Mouse (Mus musculus) heart, embryonic 13.5 days (tissue): Measurements from ENCODE around the gene Tspan5. TPM values are rescaled to one million over a fixed set of nuclear protein-coding genes. Genes with fewer than 3 reads are reported as not detected.

Experiments
- ATAC-seq: fragments of 200-750 bp; cut with Nextera tagmentation; 2 replicates; pipeline ENCODE4 v1.8.0; 2017; ENCODE audit warnings: moderate TSS enrichment; ENCODE audit not compliant: insufficient number of reproducible peaks, low FRiP score, low TSS enrichment; ENCODE audit errors: extremely low read depth
- H3K27ac ChIP-seq: fragments of 300-500 bp; sonication (generic); replicated peaks from 2 replicates; pipeline ENCODE4 v1.5.1; 2015; ENCODE audit warnings: moderate library complexity, mild to moderate bottlenecking, inconsistent platforms
- H3K27me3 ChIP-seq: fragments of 300-500 bp; sonication (generic); replicated peaks from 2 replicates; pipeline ENCODE4 v1.6.1; 2015; ENCODE audit warnings: mild to moderate bottlenecking, inconsistent platforms
- H3K36me3 ChIP-seq: fragments of 300-500 bp; sonication (generic); 2 replicates; pipeline ENCODE4 v1.6.1; 2015; ENCODE audit warnings: mild to moderate bottlenecking, inconsistent platforms
- H3K4me1 ChIP-seq: fragments of 300-500 bp; sonication (generic); 2 replicates; pipeline ENCODE4 v1.6.1; 2015; ENCODE audit warnings: inconsistent platforms
- H3K4me2 ChIP-seq: fragments of 300-500 bp; sonication (generic); 2 replicates; pipeline ENCODE4 v1.6.1; 2015; ENCODE audit warnings: inconsistent platforms, mild to moderate bottlenecking, moderate library complexity
- H3K4me3 ChIP-seq: fragments of 300-500 bp; sonication (generic); 2 replicates; pipeline ENCODE4 v1.5.1; 2015; ENCODE audit warnings: moderate library complexity, mild to moderate bottlenecking, inconsistent platforms
- H3K9ac ChIP-seq: fragments of 300-500 bp; sonication (generic); 2 replicates; pipeline ENCODE4 v1.6.1; 2015; ENCODE audit warnings: inconsistent platforms, mild to moderate bottlenecking, moderate library complexity
- H3K9me3 ChIP-seq: fragments of 300-500 bp; sonication (generic); 2 replicates; pipeline ENCODE4 v1.6.1; 2016; ENCODE audit warnings: inconsistent platforms
- WGBS: fragments of 180-500 bp; shearing (Covaris S2); methylation state at CpG from one replicate; pipeline ENCODE4 v1.1.7; 2015; ENCODE audit warnings: mixed read lengths; 5-methylcytosine and 5-hydroxymethylcytosine counted together
- polyA plus RNA-seq: library from polyadenylated mRNA; unstranded; fragments of >200 nt; fragmentation: Nextera tagmentation; extraction: Ambion mirVana; gene quantifications from 2 replicates; pipeline ENCODE4 v1.2.1, GENCODE M21; 2015

The Tspan5 gene
- polyA plus RNA-seq = 13.9 and 16.2 TPM in 2 replicates

- peak within 1 kb of the TSS; percentile 87 for H3K4me3 ChIP-seq
- peak within 1 kb of the TSS; percentile 95 for H3K4me2 ChIP-seq
- ATAC-seq = peak; percentile 52; the same call in 1 of the 2 replicates
- H3K27ac ChIP-seq = peak within 1 kb of the TSS; percentile 62
- peaks cover 24% of the 10 kb centered on the region for H3K27me3 ChIP-seq
- no peaks in the 10 kb centered on the region for H3K9me3 ChIP-seq
- peaks cover 41% of the 10 kb centered on the region for H3K4me1 ChIP-seq
- H3K9ac ChIP-seq = peak within 1 kb of the TSS; percentile 90
- no peaks in the 10 kb centered on the region for H3K36me3 ChIP-seq
- under 1% methylated on average over 75 of the region's 100 CpGs for WGBS
Measured at GRCm38 (mm10) chr3:138741649-138742565, at the start of gene Tspan5. TSS of gene Tspan5 (plus strand) at chr3:138742195.

GRCm38 (mm10) chr3:138692302-138692701 lies 49.7 kb upstream of the Tspan5 start:
- H3K27ac ChIP-seq = no peak overlapping the region
- H3K9ac ChIP-seq = no peak overlapping the region
- H3K4me2 ChIP-seq = no peak overlapping the region
- H3K4me3 ChIP-seq = no peak overlapping the region
- 26% methylated on average over 1 of the region's 1 CpGs for WGBS
- no peaks in the 10 kb centered on the region for H3K9me3 ChIP-seq
- ATAC-seq = no peak
- H3K4me1 ChIP-seq = no peaks in the 10 kb centered on the region
- no peaks in the 10 kb centered on the region for H3K27me3 ChIP-seq
- no peaks in the 10 kb centered on the region for H3K36me3 ChIP-seq

- 62% methylated on average over 12 of the region's 12 CpGs for WGBS
- Histone ChIP-seq H3K27ac (no peak overlapping the region), H3K36me3 (no peaks in the 10 kb centered on the region), H3K27me3 (no peaks in the 10 kb centered on the region; the same call in 1 of the 2 replicates), H3K4me2 (no peak overlapping the region), H3K9ac (no peak overlapping the region), H3K4me1 (no peaks in the 10 kb centered on the region), H3K9me3 (no peaks in the 10 kb centered on the region), H3K4me3 (no peak overlapping the region)
- ATAC-seq = no peak
Measured at GRCm38 (mm10) chr3:138703399-138703798, 38.6 kb upstream of the Tspan5 start.

- H3K9ac ChIP-seq = no peak overlapping the region
- H3K9me3 ChIP-seq = no peaks in the 10 kb centered on the region
- H3K27ac ChIP-seq = no peak overlapping the region
- H3K36me3 ChIP-seq = no peaks in the 10 kb centered on the region
- no peak for ATAC-seq
- H3K27me3 ChIP-seq = no peaks in the 10 kb centered on the region; the same call in 1 of the 2 replicates
- H3K4me3 ChIP-seq = no peak overlapping the region
- no peaks in the 10 kb centered on the region for H3K4me1 ChIP-seq
- WGBS = 66% methylated on average over 9 of the region's 9 CpGs
- no peak overlapping the region for H3K4me2 ChIP-seq
Measured at GRCm38 (mm10) chr3:138704469-138704868, 37.5 kb upstream of the Tspan5 start.

GRCm38 (mm10) chr3:138705875-138706274 lies 36.1 kb upstream of the Tspan5 start:
- no peaks in the 10 kb centered on the region for H3K9me3 ChIP-seq
- 59% methylated on average over 14 of the region's 14 CpGs for WGBS
- no peak overlapping the region for H3K9ac ChIP-seq
- H3K36me3 ChIP-seq = no peaks in the 10 kb centered on the region
- no peak overlapping the region for H3K27ac ChIP-seq
- peaks cover 8% of the 10 kb centered on the region for H3K4me1 ChIP-seq
- peak overlapping the region; percentile 41 for H3K4me2 ChIP-seq
- no peaks in the 10 kb centered on the region; the same call in 1 of the 2 replicates for H3K27me3 ChIP-seq
- ATAC-seq = no peak
- H3K4me3 ChIP-seq = peak overlapping the region; percentile 23; the same call in 1 of the 2 replicates

GRCm38 (mm10) chr3:138709183-138709582 lies 32.8 kb upstream of the Tspan5 start:
- H3K27me3 ChIP-seq = no peaks in the 10 kb centered on the region; the same call in 1 of the 2 replicates
- no peak overlapping the region for H3K4me2 ChIP-seq
- H3K36me3 ChIP-seq = no peaks in the 10 kb centered on the region
- no peak for ATAC-seq
- no peak overlapping the region for H3K9ac ChIP-seq
- H3K4me3 ChIP-seq = no peak overlapping the region
- peaks cover 8% of the 10 kb centered on the region for H3K4me1 ChIP-seq
- 62% methylated on average over 5 of the region's 5 CpGs for WGBS
- no peak overlapping the region for H3K27ac ChIP-seq
- no peaks in the 10 kb centered on the region for H3K9me3 ChIP-seq

GRCm38 (mm10) chr3:138711971-138712370 lies 30.0 kb upstream of the Tspan5 start:
- Histone ChIP-seq H3K4me1 (peaks cover 8% of the 10 kb centered on the region), H3K4me2 (no peak overlapping the region), H3K9me3 (no peaks in the 10 kb centered on the region), H3K4me3 (no peak overlapping the region), H3K27me3 (no peaks in the 10 kb centered on the region; the same call in 1 of the 2 replicates), H3K36me3 (no peaks in the 10 kb centered on the region), H3K27ac (no peak overlapping the region), H3K9ac (no peak overlapping the region)
- 83% methylated on average over 4 of the region's 4 CpGs for whole genome bisulfite sequencing
- no peak for ATAC-seq

GRCm38 (mm10) chr3:138712452-138713140 lies 29.4 kb upstream of the Tspan5 start:
- Histone ChIP-seq H3K4me1 (peaks cover 8% of the 10 kb centered on the region), H3K9ac (no peak overlapping the region), H3K27ac (no peak overlapping the region), H3K27me3 (no peaks in the 10 kb centered on the region), H3K9me3 (no peaks in the 10 kb centered on the region), H3K4me3 (no peak overlapping the region), H3K4me2 (no peak overlapping the region), H3K36me3 (no peaks in the 10 kb centered on the region)
- ATAC-seq = no peak
- 90% methylated on average over 11 of the region's 11 CpGs for WGBS

- Histone ChIP-seq H3K9me3 (no peaks in the 10 kb centered on the region), H3K4me2 (no peak overlapping the region), H3K36me3 (no peaks in the 10 kb centered on the region), H3K27me3 (no peaks in the 10 kb centered on the region), H3K4me3 (no peak overlapping the region), H3K27ac (no peak overlapping the region), H3K4me1 (peaks cover 8% of the 10 kb centered on the region), H3K9ac (no peak overlapping the region)
- no peak for ATAC-seq
- 67% methylated on average over 6 of the region's 6 CpGs for WGBS
Measured at GRCm38 (mm10) chr3:138713141-138713540, 28.9 kb upstream of the Tspan5 start.

- H3K27ac ChIP-seq = no peak overlapping the region
- 56% methylated on average over 2 of the region's 2 CpGs for WGBS
- no peak overlapping the region for H3K9ac ChIP-seq
- no peaks in the 10 kb centered on the region for H3K9me3 ChIP-seq
- no peak for ATAC-seq
- H3K4me3 ChIP-seq = no peak overlapping the region
- no peaks in the 10 kb centered on the region for H3K27me3 ChIP-seq
- no peak overlapping the region for H3K4me2 ChIP-seq
- peaks cover 8% of the 10 kb centered on the region for H3K4me1 ChIP-seq
- H3K36me3 ChIP-seq = no peaks in the 10 kb centered on the region
Measured at GRCm38 (mm10) chr3:138714788-138715187, 27.2 kb upstream of the Tspan5 start.

GRCm38 (mm10) chr3:138715212-138715611 lies 26.8 kb upstream of the Tspan5 start:
- no peak for ATAC-seq
- WGBS = 69% methylated on average over 4 of the region's 4 CpGs
- Histone ChIP-seq H3K27me3 (no peaks in the 10 kb centered on the region), H3K9me3 (no peaks in the 10 kb centered on the region), H3K4me2 (no peak overlapping the region), H3K36me3 (no peaks in the 10 kb centered on the region), H3K4me1 (peaks cover 4% of the 10 kb centered on the region), H3K27ac (no peak overlapping the region), H3K9ac (no peak overlapping the region), H3K4me3 (no peak overlapping the region)
